Mouse (Mus musculus) C2C12 (cell line): ENCODE results near the gene Gyg. TPM values are rescaled to one million over a fixed set of nuclear protein-coding genes. Genes with fewer than 3 reads are reported as not detected.

Experiments used
- H3K27me3 ChIP-seq: one replicate; pipeline ENCODE4 v1.6.1; 2011; ENCODE audit not compliant: control insufficient read depth, insufficient read depth, insufficient read length
- H3K36me3 ChIP-seq: one replicate; pipeline ENCODE4 v1.6.1; 2011; ENCODE audit not compliant: control insufficient read depth, insufficient read depth
- H3K4me3 ChIP-seq: one replicate; pipeline ENCODE4 v1.5.1; 2011; ENCODE audit warnings: mild to moderate bottlenecking, control low read depth; ENCODE audit not compliant: poor library complexity, insufficient read depth, severe bottlenecking
- H3K79me2 ChIP-seq: one replicate; pipeline ENCODE4 v1.6.1; 2011; ENCODE audit not compliant: control insufficient read depth, insufficient read depth
- H3K79me3 ChIP-seq: one replicate; pipeline ENCODE4 v1.6.1; 2011; ENCODE audit warnings: low read depth, control low read depth
- H3ac ChIP-seq: one replicate; pipeline ENCODE3; 2011; ENCODE audit warnings: low read depth; ENCODE audit not compliant: control insufficient read depth, insufficient read length
- CEBPB ChIP-seq: IDR thresholded peaks from one replicate; pipeline ENCODE4 v1.6.1; 2011; ENCODE audit warnings: low read depth, mild to moderate bottlenecking, control low read depth, moderate library complexity
- CTCF ChIP-seq: IDR thresholded peaks from one replicate; pipeline ENCODE4 v1.5.1; 2011; ENCODE audit not compliant: control insufficient read depth, insufficient read depth, insufficient read length
- FOSL1 ChIP-seq: IDR thresholded peaks from one replicate; pipeline ENCODE4 v1.8.0; 2011; ENCODE audit warnings: mild to moderate bottlenecking, low read length; ENCODE audit not compliant: poor library complexity, insufficient read depth, severe bottlenecking
- MAX ChIP-seq: IDR thresholded peaks from one replicate; pipeline ENCODE4 v1.6.1; 2011; ENCODE audit warnings: mild to moderate bottlenecking, control low read depth
- MYOD1 ChIP-seq: IDR thresholded peaks from one replicate; pipeline ENCODE4 v1.6.1; 2011; ENCODE audit warnings: low read depth; ENCODE audit not compliant: control insufficient read depth, insufficient read length
- MYOG ChIP-seq: IDR thresholded peaks from one replicate; pipeline ENCODE4 v1.6.1; 2011; ENCODE audit not compliant: control insufficient read depth, insufficient read length; ENCODE audit errors: extremely low read depth
- USF1 ChIP-seq: IDR thresholded peaks from one replicate; pipeline ENCODE4 v1.6.1; 2011; ENCODE audit warnings: low read depth, mild to moderate bottlenecking, control low read depth, moderate library complexity
- polyA plus RNA-seq: library from polyadenylated mRNA; unstranded; fragments of >200 nt; fragmentation: generic; extraction: Trizol; gene quantifications from one replicate; pipeline ENCODE4 v1.2.1, GENCODE M21; 2012; ENCODE audit warnings: missing spikeins

Gyg gene
- polyA plus RNA-seq, 1 experiment = 20.6 TPM

GRCm38 (mm10) chr3:20082161-20082560 lies 73.0 kb downstream of the Gyg start:
- H3K27me3 ChIP-seq = no peaks in the 10 kb centered on the region
- peaks cover 11% of the 10 kb centered on the region for H3K36me3 ChIP-seq
- no peaks in the 10 kb centered on the region for H3K79me2 ChIP-seq
- TF ChIP-seq CEBPB = no peak
- TF ChIP-seq CTCF = no peak
- TF ChIP-seq MAX = no peak
- TF ChIP-seq USF1 = no peak
- TF ChIP-seq MYOG = no peak
- no peak for TF ChIP-seq FOSL1
- no peak for TF ChIP-seq MYOD1
- H3K79me3 ChIP-seq = no peaks in the 10 kb centered on the region
- no peak overlapping the region for H3K4me3 ChIP-seq
- no peak overlapping the region for H3ac ChIP-seq

DNA sequence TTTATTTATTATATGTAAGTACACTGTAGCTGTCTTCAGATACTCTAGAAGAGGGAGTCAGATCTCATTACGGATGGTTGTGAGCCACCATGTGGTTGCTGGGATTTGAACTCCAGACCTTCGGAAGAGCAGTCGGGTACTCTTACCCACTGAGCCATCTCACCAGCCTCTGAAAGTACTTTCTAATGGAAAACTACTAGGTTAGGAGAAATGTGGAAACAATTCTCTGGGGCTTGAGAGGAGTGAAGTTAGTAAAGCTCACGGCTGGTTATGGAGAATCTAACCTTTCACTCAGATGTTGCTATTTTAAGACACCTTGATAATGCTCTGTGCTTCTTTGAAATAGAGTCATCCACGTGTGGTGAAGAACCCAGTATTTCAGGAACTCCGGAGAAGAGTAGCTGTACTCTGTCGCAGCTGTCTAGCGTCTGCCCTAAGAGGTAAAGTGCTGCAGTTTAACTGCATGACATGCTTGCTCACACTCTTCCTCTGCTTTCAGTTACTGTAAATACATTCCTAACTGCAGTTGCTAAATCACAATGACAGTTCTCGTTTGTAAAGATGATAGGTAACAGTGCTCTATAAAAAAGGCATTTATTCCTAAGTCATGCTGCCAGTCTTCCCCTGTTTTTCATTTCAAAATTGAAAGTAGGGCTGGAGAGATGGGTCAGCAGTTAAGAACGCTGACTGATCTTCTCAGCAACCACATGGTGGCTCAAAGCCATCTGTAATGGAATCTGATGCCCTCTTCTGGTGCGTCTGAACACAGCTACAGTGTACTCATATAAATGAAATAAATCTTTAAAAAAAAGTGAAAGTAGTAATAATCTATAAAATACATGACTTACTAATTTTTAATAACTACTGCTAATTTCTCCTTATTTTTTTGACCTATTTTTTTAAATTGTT lies 78.7 kb downstream of the Gyg start:
- Histone ChIP-seq H3K79me2 (no peaks in the 10 kb centered on the region), H3K36me3 (peaks cover 11% of the 10 kb centered on the region), H3K79me3 (no peaks in the 10 kb centered on the region), H3ac (no peak overlapping the region), H3K4me3 (no peak overlapping the region), H3K27me3 (no peaks in the 10 kb centered on the region)
- TF ChIP-seq USF1 = no peak
- TF ChIP-seq FOSL1 = no peak
- no peak for TF ChIP-seq MAX
- TF ChIP-seq MYOD1 = no peak
- TF ChIP-seq MYOG = no peak
- TF ChIP-seq CEBPB = no peak
- TF ChIP-seq CTCF = no peak

Other genes with a start within 250 kb of the Gyg start
- gene Cp, start 198.3 kb downstream of the Gyg start, polyA plus RNA-seq = 1.7 TPM
- 3.5 TPM for gene Hps3, start 120.0 kb downstream of the Gyg start, polyA plus RNA-seq
- 1.9 TPM for gene Hltf, start 97.5 kb downstream of the Gyg start, polyA plus RNA-seq
- not detected for gene Cpa3, start 86.9 kb upstream of the Gyg start, polyA plus RNA-seq
- gene Cpb1, start 120.4 kb upstream of the Gyg start, polyA plus RNA-seq = not detected
- not detected for gene Agtr1b, start 211.9 kb upstream of the Gyg start, polyA plus RNA-seq